9 mouse cellular contexts compared by ENCODE assay signal in genomic region chr17:63324039-63324438, GRCm38 (mm10).
DNase-seq lines count a peak whose midpoint lies in the region; ATAC-seq and TF ChIP-seq lines count a peak whose summit lies in the region.
"Had no signal": no experiment of that assay in that cellular context is flagged by ENCODE, and none has a peak within 500 bp of the region (broad histone marks: within the 10 kb centered on the region; RNA-seq: fewer than 3 reads in every experiment).

No protein-coding gene starts in this region.

- no peak overlapping the region for H3K9ac ChIP-seq in intestine, postnatal 0 days (ENCODE audit: low read depth, low read length)
- H3K9ac ChIP-seq in midbrain, embryonic 14.5 days (replicated peaks; ENCODE audit: low read length): no peak overlapping the region
- H3K9ac ChIP-seq: embryonic facial prominence, embryonic 13.5 days had no signal

- intact Hi-C loops in left cerebral cortex, postnatal 4 days (cut with DNase I): no loop called here

- no peaks in the 10 kb centered on the region for H3K36me3 ChIP-seq in intestine, postnatal 0 days (ENCODE audit: control insufficient read depth, insufficient read depth)
- H3K36me3 ChIP-seq in midbrain, embryonic 14.5 days (ENCODE audit: control insufficient read depth, insufficient read depth, low read length): no peaks in the 10 kb centered on the region
- H3K36me3 ChIP-seq: embryonic facial prominence, embryonic 13.5 days had no signal

- no peak overlapping the region for H3K4me2 ChIP-seq in intestine, postnatal 0 days (replicated peaks; ENCODE audit: low read depth)
- H3K4me2 ChIP-seq in midbrain, embryonic 14.5 days (ENCODE audit: low read length): no peak overlapping the region
- H3K4me2 ChIP-seq: embryonic facial prominence, embryonic 13.5 days had no signal

- TF ChIP-seq CTCF in intestine, postnatal 0 days (IDR thresholded peaks at IDR 0.05; ENCODE audit: low read depth): peak; percentile 96

- no peaks in the 10 kb centered on the region for H3K9me3 ChIP-seq in intestine, postnatal 0 days (ENCODE audit: control insufficient read depth)
- no peaks in the 10 kb centered on the region for H3K9me3 ChIP-seq in midbrain, embryonic 14.5 days (ENCODE audit: control insufficient read depth, low read length)
- H3K9me3 ChIP-seq: embryonic facial prominence, embryonic 13.5 days had no signal

- no peak overlapping the region for H3K4me3 ChIP-seq in intestine, postnatal 0 days (ENCODE audit: low read depth, low read length)
- no peak overlapping the region for H3K4me3 ChIP-seq in midbrain, embryonic 14.5 days (replicated peaks; ENCODE audit: low read depth, low read length)
- H3K4me3 ChIP-seq: embryonic facial prominence, embryonic 13.5 days had no signal

- H3K27ac ChIP-seq in intestine, postnatal 0 days (ENCODE audit: low read depth, low read length): no peak overlapping the region
- H3K27ac ChIP-seq in midbrain, embryonic 14.5 days (replicated peaks; ENCODE audit: low read depth, low read length): no peak overlapping the region
- H3K27ac ChIP-seq: embryonic facial prominence, embryonic 13.5 days had no signal

- H3K27me3 ChIP-seq in intestine, postnatal 0 days (replicated peaks; ENCODE audit: control insufficient read depth, insufficient read depth, low read length): no peaks in the 10 kb centered on the region
- H3K27me3 ChIP-seq in midbrain, embryonic 14.5 days (ENCODE audit: control insufficient read depth, insufficient read depth, low read length): no peaks in the 10 kb centered on the region
- H3K27me3 ChIP-seq: embryonic facial prominence, embryonic 13.5 days had no signal

- H3K4me1 ChIP-seq in intestine, postnatal 0 days (replicated peaks; ENCODE audit: control insufficient read depth, insufficient read depth, low read length): no peaks in the 10 kb centered on the region
- H3K4me1 ChIP-seq in midbrain, embryonic 14.5 days (ENCODE audit: control insufficient read depth, insufficient read depth, low read length): peaks cover 13% of the 10 kb centered on the region

- WGBS in intestine, postnatal 0 days: 21% methylated on average over 2 of the region's 2 CpGs
- 38% methylated on average over 2 of the region's 2 CpGs for WGBS in midbrain, embryonic 14.5 days

- peak; percentile 72 for DNase-seq in urinary bladder, postnatal 25 days (ENCODE audit: low spot score)
- DNase-seq in urinary bladder, postnatal 10 days (ENCODE audit: low spot score): no peak
- peak; percentile 62 for DNase-seq in cerebellum, adult 9-11 months
- DNase-seq in frontal cortex, adult 2 months (ENCODE audit: extremely low spot score in 1 of 2, low spot score in 1 of 2): peak; percentile 63 to 88
- peak; percentile 65 for DNase-seq in left cerebral cortex, postnatal 4 days
- DNase-seq in midbrain, embryonic 14.5 days: peak; percentile 83
- peak; percentile 85 to 89 for DNase-seq in spleen, postnatal 10 days (ENCODE audit: low spot score in 2 of 2)

- peak; percentile 70 for ATAC-seq in intestine, postnatal 0 days
- peak; percentile 43; the same call in 1 of the 2 replicates for ATAC-seq in midbrain, embryonic 14.5 days (ENCODE audit: low FRiP score, low TSS enrichment)
